Mouse (Mus musculus) ES-E14 (cell line): ENCODE results near the gene Efcab9.

ENCODE experiments used
- CHD2 ChIP-seq: IDR thresholded peaks from 2 replicates; pipeline ENCODE4 v1.6.1; 2014; ENCODE audit warnings: mild to moderate bottlenecking, low read depth, low read length, inconsistent platforms
- HCFC1 ChIP-seq: IDR thresholded peaks from 2 replicates; pipeline ENCODE4 v1.6.1; 2012; ENCODE audit warnings: low read length, inconsistent platforms, borderline replicate concordance; ENCODE audit not compliant: insufficient read depth
- ZC3H11A ChIP-seq: IDR thresholded peaks from 2 replicates; pipeline ENCODE4 v1.6.1; 2012; ENCODE audit warnings: low read depth, mild to moderate bottlenecking, inconsistent platforms, low read length, borderline replicate concordance
- ZNF384 ChIP-seq: IDR thresholded peaks from 2 replicates; pipeline ENCODE4 v1.6.1; 2012; ENCODE audit warnings: low read depth, low read length, inconsistent platforms

DNA sequence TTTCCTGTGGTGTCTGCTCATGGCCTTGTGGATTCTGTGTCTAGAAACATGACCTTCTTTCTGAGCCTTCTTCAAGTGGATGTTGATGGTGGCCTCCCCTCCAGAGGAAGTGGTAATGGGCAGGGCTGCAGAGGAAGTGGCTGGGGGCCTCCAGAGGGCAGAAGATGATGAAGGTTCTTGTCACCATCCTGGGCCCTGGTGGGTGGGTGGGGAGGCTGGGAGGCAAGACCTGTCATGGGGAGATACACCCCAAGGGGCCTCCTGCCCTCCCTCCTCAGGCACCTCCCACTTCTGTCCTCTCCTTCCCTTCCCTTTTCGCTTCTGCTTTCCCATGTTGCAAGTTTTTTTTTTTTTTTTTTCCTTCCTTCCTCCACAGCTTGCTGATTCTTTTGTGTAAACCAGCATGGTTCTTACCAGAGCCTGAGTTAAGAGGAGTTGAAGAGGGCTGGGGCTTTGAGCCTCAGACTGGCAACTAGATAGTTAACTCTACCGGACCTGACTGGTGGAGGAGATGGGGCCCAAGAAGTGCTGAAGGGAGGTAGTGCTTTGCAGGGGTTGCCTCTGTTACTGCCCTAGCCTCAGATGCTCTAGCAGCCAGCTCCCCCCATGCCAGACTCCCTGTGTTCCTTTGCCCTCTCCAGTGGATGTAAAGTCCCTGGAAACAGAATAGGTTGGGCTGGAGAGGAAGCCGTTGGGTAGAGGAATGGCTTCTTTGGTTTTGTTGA is 11.0 kb upstream of the Efcab9 start:
- TF ChIP-seq HCFC1 (no peak), ZNF384 (no peak), CHD2 (no peak), ZC3H11A (no peak)
